Mouse (Mus musculus) midbrain, embryonic 11.5 days (tissue): Measurements from ENCODE around the gene Gm17018. TPM values are rescaled to one million over a fixed set of nuclear protein-coding genes. Genes with fewer than 3 reads are reported as not detected.

Source experiments
- polyA plus RNA-seq: library from polyadenylated mRNA; unstranded; fragments of >200 nt; fragmentation: Nextera tagmentation; extraction: Ambion mirVana; gene quantifications from 2 replicates; pipeline ENCODE4 v1.2.1, GENCODE M21; 2014

The Gm17018 gene
- polyA plus RNA-seq, 1 experiment from 2014 or later = 47.7 TPM

Other genes starting within 250 kb of the Gm17018 start
- gene Btrc, start 196.9 kb upstream of the Gm17018 start, polyA plus RNA-seq = 49.5 and 58.7 TPM in 2 replicates
- 14.3 and 16.5 TPM in 2 replicates for gene Poll, start 84 bp upstream of the Gm17018 start, polyA plus RNA-seq
- gene Fbxw4, start 99.7 kb downstream of the Gm17018 start, polyA plus RNA-seq = 2.4 and 3.2 TPM in 2 replicates
- 8.5 and 11.4 TPM in 2 replicates for gene Fgf8, start 182.3 kb downstream of the Gm17018 start, polyA plus RNA-seq
- gene Npm3, start 189.0 kb downstream of the Gm17018 start, polyA plus RNA-seq = 9.3 and 10.4 TPM in 2 replicates
- 68.8 and 78.9 TPM in 2 replicates for gene Mgea5, start 223.2 kb downstream of the Gm17018 start, polyA plus RNA-seq